Mouse (Mus musculus) embryonic facial prominence, embryonic 10.5 days (tissue): Measurements from ENCODE around the gene Tmcc1. TPM values are rescaled to one million over a fixed set of nuclear protein-coding genes. Genes with fewer than 3 reads are reported as not detected.

Experiments used
- DNase-seq: peaks from one replicate; pipeline ENCODE4 v3.0.0-alpha.2; 2017; ENCODE audit warnings: low spot score
- H3K27ac ChIP-seq: fragments of 300-500 bp; sonication (generic); replicated peaks from 2 replicates; pipeline ENCODE4 v1.5.1; 2016; ENCODE audit warnings: mild to moderate bottlenecking
- H3K27me3 ChIP-seq: fragments of 300-500 bp; sonication (generic); replicated peaks from 2 replicates; pipeline ENCODE4 v1.6.1; 2016; ENCODE audit warnings: low read depth, mild to moderate bottlenecking; ENCODE audit not compliant: poor library complexity, severe bottlenecking
- H3K36me3 ChIP-seq: fragments of 300-500 bp; sonication (generic); replicated peaks from 2 replicates; pipeline ENCODE4 v1.6.1; 2016; ENCODE audit warnings: mild to moderate bottlenecking, moderate library complexity
- H3K4me1 ChIP-seq: fragments of 300-500 bp; sonication (generic); 2 replicates; pipeline ENCODE4 v1.6.1; 2016
- H3K4me3 ChIP-seq: fragments of 300-500 bp; sonication (generic); 2 replicates; pipeline ENCODE4 v1.5.1; 2016; ENCODE audit warnings: mild to moderate bottlenecking, moderate library complexity
- H3K9me3 ChIP-seq: fragments of 300-500 bp; sonication (generic); 2 replicates; pipeline ENCODE4 v1.6.1; 2016; ENCODE audit warnings: mild to moderate bottlenecking
- WGBS: fragments of 180-500 bp; shearing (Covaris S2); methylation state at CpG from one replicate; pipeline ENCODE4 v1.1.7; 2016; 5-methylcytosine and 5-hydroxymethylcytosine counted together
- polyA plus RNA-seq: library from polyadenylated mRNA; unstranded; fragments of >200 nt; fragmentation: Nextera tagmentation; extraction: Ambion mirVana; gene quantifications from 2 replicates; pipeline ENCODE4 v1.2.1, GENCODE M21; 2016

Tmcc1 gene
- polyA plus RNA-seq, 1 experiment from 2014 or later = 15.5 TPM

DNA sequence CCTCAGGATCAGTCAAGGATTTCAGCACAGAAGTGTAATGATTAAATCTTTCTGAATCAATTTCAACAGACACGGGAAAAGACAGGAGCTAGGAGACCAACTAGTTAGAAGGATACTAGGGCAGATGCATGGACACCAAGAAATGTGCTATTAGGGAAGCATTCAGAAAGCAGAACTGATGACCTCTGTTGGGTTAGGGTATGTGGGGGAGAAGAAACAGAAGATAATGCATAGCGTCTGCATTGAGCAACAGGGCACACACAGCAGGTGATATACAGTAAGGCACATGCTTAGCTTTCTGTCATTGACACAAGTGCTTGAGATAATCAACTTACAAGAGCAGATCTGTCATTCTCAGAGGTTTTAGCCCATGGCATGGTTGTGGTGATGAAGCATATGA, 95.7 kb downstream of the Tmcc1 start:
- Histone ChIP-seq H3K4me3 (no peak overlapping the region), H3K27me3 (no peaks in the 10 kb centered on the region), H3K27ac (no peak overlapping the region), H3K9me3 (no peaks in the 10 kb centered on the region), H3K36me3 (peaks cover 12% of the 10 kb centered on the region), H3K4me1 (no peaks in the 10 kb centered on the region)
- WGBS = 92% methylated on average over 2 of the region's 2 CpGs
- no peak for DNase-seq

GRCm38 (mm10) chr6:116089402-116089801, 103.9 kb downstream of the Tmcc1 start:
- Histone ChIP-seq H3K9me3 (no peaks in the 10 kb centered on the region), H3K4me3 (no peak overlapping the region), H3K27ac (no peak overlapping the region), H3K27me3 (no peaks in the 10 kb centered on the region), H3K36me3 (no peaks in the 10 kb centered on the region), H3K4me1 (no peaks in the 10 kb centered on the region)
- DNase-seq = no peak

DNA sequence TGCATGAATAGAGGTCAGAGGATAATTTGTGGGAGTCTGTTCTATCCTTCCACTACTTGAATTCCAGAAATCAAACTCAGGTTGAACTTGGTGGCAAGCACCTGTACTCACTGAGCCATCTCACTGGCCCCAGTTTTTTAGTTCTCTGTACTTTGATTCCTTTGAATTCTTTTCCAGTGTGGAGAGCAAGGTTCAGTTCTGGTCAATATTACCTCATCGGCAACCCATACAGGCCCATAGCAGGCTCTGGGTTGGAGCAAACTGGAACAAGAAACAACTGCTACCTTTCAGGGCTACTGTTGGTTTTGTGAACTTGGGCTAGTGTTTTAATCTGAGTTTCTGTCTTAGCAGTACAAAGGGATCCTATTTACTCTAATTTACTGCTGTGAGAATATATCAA, 107.2 kb downstream of the Tmcc1 start:
- no peak overlapping the region for H3K4me3 ChIP-seq
- H3K27me3 ChIP-seq = no peaks in the 10 kb centered on the region
- WGBS = 90% methylated on average over 1 of the region's 1 CpGs
- no peaks in the 10 kb centered on the region for H3K36me3 ChIP-seq
- no peak overlapping the region for H3K27ac ChIP-seq
- H3K4me1 ChIP-seq = no peaks in the 10 kb centered on the region
- DNase-seq = no peak
- H3K9me3 ChIP-seq = no peaks in the 10 kb centered on the region

DNA sequence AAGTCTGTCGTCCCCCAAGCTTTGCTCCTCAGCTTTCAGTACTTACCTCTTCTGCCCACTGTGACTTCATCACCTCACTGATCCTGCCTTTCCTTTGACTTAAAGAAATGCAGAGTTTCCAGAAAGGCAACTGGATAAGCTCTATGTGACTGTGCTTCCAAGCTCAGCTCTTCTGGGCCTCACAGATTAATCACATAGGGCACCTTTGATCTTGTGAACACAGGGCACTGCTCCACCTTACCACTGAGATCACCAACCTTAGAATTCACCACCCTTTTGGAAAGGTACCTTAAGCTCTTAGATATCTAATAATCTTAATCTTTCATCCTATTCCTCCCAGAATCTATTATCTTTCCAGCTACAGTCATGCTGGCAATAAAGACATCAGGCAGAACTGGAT, 111.0 kb downstream of the Tmcc1 start:
- Histone ChIP-seq H3K36me3 (no peaks in the 10 kb centered on the region), H3K4me3 (no peak overlapping the region), H3K9me3 (no peaks in the 10 kb centered on the region), H3K4me1 (no peaks in the 10 kb centered on the region), H3K27ac (no peak overlapping the region), H3K27me3 (no peaks in the 10 kb centered on the region)
- no peak for DNase-seq
- WGBS = 64% methylated on average over 1 of the region's 1 CpGs

DNA sequence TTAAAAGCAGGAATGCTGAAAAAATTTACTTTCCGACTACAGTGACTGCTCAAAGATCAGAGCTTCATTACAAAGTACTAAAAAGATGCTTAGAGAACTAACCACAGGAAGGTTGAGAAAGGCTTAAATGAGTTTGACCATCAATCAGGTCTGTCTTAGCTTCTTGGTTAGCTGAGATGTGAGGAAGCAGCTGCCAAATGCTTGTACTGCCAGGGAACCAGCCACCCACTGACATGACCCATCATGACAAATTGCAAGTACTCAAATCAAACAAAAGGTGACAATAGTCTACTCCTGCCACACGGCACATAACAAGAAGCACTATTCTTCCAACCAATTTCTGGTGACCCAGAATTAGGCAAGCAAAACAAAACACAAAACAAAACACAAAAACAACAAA, 111.9 kb downstream of the Tmcc1 start:
- WGBS = 59% methylated on average over 2 of the region's 2 CpGs
- no peaks in the 10 kb centered on the region for H3K36me3 ChIP-seq
- no peak for DNase-seq

GRCm38 (mm10) chr6:116080756-116081155, 112.5 kb downstream of the Tmcc1 start:
- no peak overlapping the region for H3K27ac ChIP-seq
- no peaks in the 10 kb centered on the region for H3K27me3 ChIP-seq
- no peaks in the 10 kb centered on the region for H3K36me3 ChIP-seq
- H3K9me3 ChIP-seq = no peaks in the 10 kb centered on the region
- 83% methylated on average over 5 of the region's 5 CpGs for WGBS
- no peak for DNase-seq
- H3K4me1 ChIP-seq = no peaks in the 10 kb centered on the region
- no peak overlapping the region for H3K4me3 ChIP-seq

More for the DNA sequence above, 111.9 kb downstream of the Tmcc1 start:
- H3K27ac ChIP-seq = no peak overlapping the region
- no peaks in the 10 kb centered on the region for H3K27me3 ChIP-seq
- no peaks in the 10 kb centered on the region for H3K4me1 ChIP-seq
- H3K4me3 ChIP-seq = no peak overlapping the region
- H3K9me3 ChIP-seq = no peaks in the 10 kb centered on the region

GRCm38 (mm10) chr6:116077608-116078007, 115.7 kb downstream of the Tmcc1 start:
- Histone ChIP-seq H3K9me3 (no peaks in the 10 kb centered on the region), H3K4me1 (no peaks in the 10 kb centered on the region), H3K4me3 (no peak overlapping the region), H3K27me3 (no peaks in the 10 kb centered on the region), H3K36me3 (no peaks in the 10 kb centered on the region), H3K27ac (no peak overlapping the region)
- no peak for DNase-seq
- 63% methylated on average over 3 of the region's 3 CpGs for WGBS

GRCm38 (mm10) chr6:116074892-116075291, 118.4 kb downstream of the Tmcc1 start:
- Histone ChIP-seq H3K4me1 (no peaks in the 10 kb centered on the region), H3K9me3 (no peaks in the 10 kb centered on the region), H3K4me3 (no peak overlapping the region), H3K36me3 (no peaks in the 10 kb centered on the region), H3K27ac (no peak overlapping the region), H3K27me3 (no peaks in the 10 kb centered on the region)
- DNase-seq = no peak

- no peaks in the 10 kb centered on the region for H3K4me1 ChIP-seq
- no peaks in the 10 kb centered on the region for H3K36me3 ChIP-seq
- no peak for DNase-seq
- H3K27ac ChIP-seq = no peak overlapping the region
- H3K9me3 ChIP-seq = no peaks in the 10 kb centered on the region
- H3K4me3 ChIP-seq = no peak overlapping the region
- WGBS = 90% methylated on average over 4 of the region's 4 CpGs
- no peaks in the 10 kb centered on the region for H3K27me3 ChIP-seq
Observed at GRCm38 (mm10) chr6:116073610-116074009, 119.7 kb downstream of the Tmcc1 start.

- Histone ChIP-seq H3K9me3 (no peaks in the 10 kb centered on the region), H3K27ac (no peak overlapping the region), H3K27me3 (no peaks in the 10 kb centered on the region), H3K36me3 (no peaks in the 10 kb centered on the region), H3K4me3 (no peak overlapping the region), H3K4me1 (no peaks in the 10 kb centered on the region)
- WGBS = 80% methylated on average over 8 of the region's 8 CpGs
- no peak for DNase-seq
Observed at GRCm38 (mm10) chr6:116072746-116073261, 120.5 kb downstream of the Tmcc1 start.

GRCm38 (mm10) chr6:116072221-116072745, 121.0 kb downstream of the Tmcc1 start:
- H3K27ac ChIP-seq = no peak overlapping the region
- H3K27me3 ChIP-seq = no peaks in the 10 kb centered on the region
- no peak for DNase-seq
- no peaks in the 10 kb centered on the region for H3K4me1 ChIP-seq
- WGBS = 78% methylated on average over 6 of the region's 6 CpGs
- H3K9me3 ChIP-seq = no peaks in the 10 kb centered on the region
- no peaks in the 10 kb centered on the region for H3K36me3 ChIP-seq
- no peak overlapping the region for H3K4me3 ChIP-seq

- H3K4me3 ChIP-seq = no peak overlapping the region
- 88% methylated on average over 2 of the region's 2 CpGs for WGBS
- no peaks in the 10 kb centered on the region for H3K36me3 ChIP-seq
- no peaks in the 10 kb centered on the region for H3K9me3 ChIP-seq
- H3K4me1 ChIP-seq = no peaks in the 10 kb centered on the region
- no peak for DNase-seq
- H3K27me3 ChIP-seq = no peaks in the 10 kb centered on the region
- H3K27ac ChIP-seq = no peak overlapping the region
Observed at GRCm38 (mm10) chr6:116071781-116072180, 121.5 kb downstream of the Tmcc1 start.

DNA sequence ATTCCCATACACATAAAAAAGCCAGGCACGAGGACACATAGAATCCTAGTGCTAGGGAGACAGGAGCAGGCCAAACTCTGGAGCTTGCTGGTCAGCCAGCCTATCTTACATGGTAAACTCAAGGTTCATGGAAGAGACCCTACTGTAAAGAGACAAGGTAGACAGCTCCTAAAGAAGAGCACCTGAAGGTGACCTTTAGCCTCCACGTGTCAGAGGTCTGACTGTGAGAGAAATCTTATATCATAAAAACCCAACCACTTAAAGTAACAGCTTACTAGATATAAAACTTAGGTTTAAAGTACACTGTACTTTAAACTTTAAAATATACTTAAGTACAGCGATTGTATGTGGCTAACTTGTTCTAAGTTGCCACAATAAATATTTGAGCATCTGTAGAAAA, 122.7 kb downstream of the Tmcc1 start:
- no peaks in the 10 kb centered on the region for H3K9me3 ChIP-seq
- H3K4me1 ChIP-seq = no peaks in the 10 kb centered on the region
- no peak overlapping the region for H3K27ac ChIP-seq
- H3K36me3 ChIP-seq = no peaks in the 10 kb centered on the region
- H3K4me3 ChIP-seq = no peak overlapping the region
- WGBS = 89% methylated on average over 3 of the region's 3 CpGs
- DNase-seq = no peak
- no peaks in the 10 kb centered on the region for H3K27me3 ChIP-seq

DNA sequence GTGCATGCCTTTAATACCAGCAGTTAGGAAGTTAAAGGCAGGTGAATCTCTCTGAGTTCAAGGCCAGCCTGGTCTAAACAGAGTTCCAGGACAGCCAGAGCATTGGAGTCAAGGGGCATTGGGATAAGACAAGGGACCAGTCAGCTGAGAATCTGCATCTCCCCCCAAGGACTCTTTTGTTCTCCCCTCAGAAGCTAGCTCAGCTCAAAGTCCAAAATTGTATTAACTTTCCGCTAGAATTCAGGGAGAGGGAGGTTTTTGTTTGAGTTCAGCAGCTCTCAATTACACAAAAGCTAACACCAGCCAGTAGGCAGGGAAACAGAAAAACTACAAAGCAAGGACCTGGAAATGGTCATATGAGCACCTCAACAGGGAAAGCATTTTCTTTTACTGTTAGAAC, 129.8 kb downstream of the Tmcc1 start:
- DNase-seq = no peak
- 75% methylated on average over 1 of the region's 1 CpGs for WGBS
- Histone ChIP-seq H3K4me3 (no peak overlapping the region), H3K27me3 (no peaks in the 10 kb centered on the region), H3K36me3 (no peaks in the 10 kb centered on the region), H3K9me3 (no peaks in the 10 kb centered on the region), H3K27ac (no peak overlapping the region), H3K4me1 (no peaks in the 10 kb centered on the region)
